Mouse (Mus musculus): ENCODE data around the gene Gm10192. TPM values are rescaled to one million over a fixed set of nuclear protein-coding genes. Genes with fewer than 3 reads are reported as not detected.

Gm10192 gene
- polyA plus RNA-seq, 1 experiment = not detected

GRCm38 (mm10) chr4:97156084-97156483, 26.9 kb downstream of the Gm10192 start:
- TF ChIP-seq CTCF (IDR thresholded peaks at IDR 0.05; ENCODE audit: insufficient read depth, low read length) = no peak
- TF ChIP-seq POLR2A (IDR thresholded peaks at IDR 0.05; ENCODE audit: borderline replicate concordance, extremely low read depth, low read depth, low read length) = no peak
- H3K4me1 ChIP-seq (ENCODE audit: control insufficient read depth, insufficient read depth, low read length) = no peaks in the 10 kb centered on the region
- no peak for DNase-seq
- H3K4me3 ChIP-seq (replicated peaks; ENCODE audit: extremely low read depth, low read depth, low read length) = no peak overlapping the region
- WGBS = 64% methylated on average over 3 of the region's 3 CpGs

GRCm38 (mm10) chr4:97153554-97153953, 29.4 kb downstream of the Gm10192 start:
- TF ChIP-seq CTCF (IDR thresholded peaks at IDR 0.05; ENCODE audit: insufficient read depth, low read length) = no peak

GRCm38 (mm10) chr4:97142484-97142883, 40.5 kb downstream of the Gm10192 start:
- no peak for TF ChIP-seq CTCF (IDR thresholded peaks at IDR 0.05; ENCODE audit: insufficient read depth, low read length)
- TF ChIP-seq POLR2A (IDR thresholded peaks at IDR 0.05; ENCODE audit: borderline replicate concordance, extremely low read depth, low read depth, low read length) = no peak
- 93% methylated on average over 2 of the region's 2 CpGs for WGBS
- Histone ChIP-seq H3K4me3 (replicated peaks; ENCODE audit: extremely low read depth, low read depth, low read length) (no peak overlapping the region), H3K4me1 (ENCODE audit: control insufficient read depth, insufficient read depth, low read length) (no peaks in the 10 kb centered on the region)
- DNase-seq = no peak

More at GRCm38 (mm10) chr4:97153554-97153953, 29.4 kb downstream of the Gm10192 start:
- H3K4me1 ChIP-seq (ENCODE audit: control insufficient read depth, insufficient read depth, low read length) = no peaks in the 10 kb centered on the region
- no peak for DNase-seq
- no peak overlapping the region for H3K4me3 ChIP-seq (replicated peaks; ENCODE audit: extremely low read depth, low read depth, low read length)
